Mouse (Mus musculus): ENCODE data around the gene Camk2n2.

DNA sequence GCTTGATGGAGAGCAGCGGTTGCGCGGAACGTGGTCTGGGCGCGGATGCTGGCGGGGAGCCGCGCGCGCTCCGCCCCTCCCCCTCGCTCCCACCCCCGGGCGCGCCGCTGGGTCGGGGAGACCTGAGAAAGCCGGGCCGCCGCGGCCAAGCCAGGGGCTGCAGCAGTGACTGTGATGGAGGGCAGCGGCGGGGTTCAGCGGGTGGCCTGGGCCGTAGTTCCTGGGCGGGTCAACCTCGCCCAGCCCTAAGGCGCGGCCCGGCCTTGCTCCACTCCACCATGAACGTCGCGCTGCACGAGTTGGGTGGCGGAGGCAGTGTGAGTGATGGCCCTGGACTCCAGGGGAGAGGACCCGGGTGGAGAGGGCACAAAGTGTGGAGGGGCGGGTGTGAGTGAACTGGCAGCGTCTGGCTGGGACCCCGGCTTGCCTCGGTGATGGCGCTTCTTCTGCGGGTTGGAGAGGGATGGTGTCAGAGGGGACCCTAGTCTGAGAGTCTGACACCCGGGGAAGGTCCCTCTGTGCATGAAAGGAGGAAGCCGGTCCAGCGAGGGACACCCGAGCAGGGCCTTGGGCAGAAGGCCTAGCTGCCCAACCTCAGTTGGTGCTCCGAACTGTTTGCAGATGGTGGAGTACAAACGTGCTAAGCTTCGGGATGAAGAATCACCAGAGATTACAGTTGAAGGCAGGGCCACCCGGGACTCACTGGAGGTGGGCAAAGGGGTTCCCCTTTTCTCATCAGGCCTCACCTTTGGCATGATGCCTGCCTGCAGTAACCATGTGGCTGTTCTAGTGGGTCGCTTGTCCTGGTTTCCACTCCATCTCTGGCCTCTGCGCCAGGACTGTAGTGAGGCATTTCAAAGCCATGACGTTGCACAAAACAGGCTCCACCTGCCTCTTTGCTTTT is 8.9 kb upstream of the Camk2n2 start, which contains the start of gene Ece2:
- no peak for TF ChIP-seq EP300 (IDR thresholded peaks at IDR 0.05)
- TF ChIP-seq CTCF (IDR thresholded peaks at IDR 0.05) = no peak
